Mouse (Mus musculus) testis, adult 2 months (tissue): ENCODE measurements around the gene Myocd. TPM values are rescaled to one million over a fixed set of nuclear protein-coding genes. Genes with fewer than 3 reads are reported as not detected.

Source experiments
- H3K27ac ChIP-seq: fragments of 200-500 bp; 2 replicates; pipeline ENCODE4 v1.5.1; 2012; ENCODE audit warnings: low read depth, low read length; ENCODE audit not compliant: control insufficient read depth, insufficient read depth
- H3K27me3 ChIP-seq: fragments of 200-500 bp; 2 replicates; pipeline ENCODE4 v1.6.1; 2012; ENCODE audit warnings: mild to moderate bottlenecking, low read length, moderate library complexity; ENCODE audit not compliant: control insufficient read depth, insufficient read depth
- H3K36me3 ChIP-seq: fragments of 200-500 bp; 2 replicates; pipeline ENCODE4 v1.6.1; 2012; ENCODE audit warnings: mild to moderate bottlenecking, low read length; ENCODE audit not compliant: control insufficient read depth, insufficient read depth
- H3K4me1 ChIP-seq: fragments of 200-500 bp; 2 replicates; pipeline ENCODE4 v1.6.1; 2012; ENCODE audit warnings: low read length; ENCODE audit not compliant: control insufficient read depth, insufficient read depth
- H3K4me3 ChIP-seq: fragments of 200-500 bp; 2 replicates; pipeline ENCODE4 v1.5.1; 2012; ENCODE audit warnings: low read depth, mild to moderate bottlenecking, low read length, moderate library complexity, mixed read lengths; ENCODE audit not compliant: control insufficient read depth
- CTCF ChIP-seq: fragments of 200-500 bp; IDR thresholded peaks from 2 replicates; pipeline ENCODE4 v1.5.1; 2012; ENCODE audit warnings: low read depth, mild to moderate bottlenecking, inconsistent platforms, low read length, moderate library complexity; ENCODE audit not compliant: control insufficient read depth, insufficient read depth, insufficient replicate concordance
- POLR2A ChIP-seq: fragments of 200-500 bp; IDR thresholded peaks from 2 replicates; pipeline ENCODE4 v1.6.1; 2012; ENCODE audit warnings: low read depth, mild to moderate bottlenecking, inconsistent platforms, low read length, moderate library complexity; ENCODE audit not compliant: control insufficient read depth
- polyA plus RNA-seq: library from polyadenylated mRNA; depleted of rRNA; stranded (reverse); fragments of >200 nt; gene quantifications from 2 replicates; pipeline ENCODE4 v1.2.3, GENCODE M21; 2012; rRNA removed

Myocd gene
- polyA plus RNA-seq: 0.43 and 1.1 TPM in 2 replicates

GRCm38 (mm10) chr11:65269851-65270473 is at the start of gene Myocd:
Gene Myocd, minus strand, starts transcription at chr11:65269989.
- Histone ChIP-seq H3K27ac (no peak within 1 kb of the TSS), H3K27me3 (no peaks in the 10 kb centered on the region; the same call in 1 of the 2 replicates), H3K4me3 (peak within 1 kb of the TSS; percentile 25), H3K36me3 (no peaks in the 10 kb centered on the region), H3K4me1 (peaks cover 8% of the 10 kb centered on the region)
- TF ChIP-seq POLR2A (no peak), CTCF (no peak)

- Histone ChIP-seq H3K4me3 (no peak overlapping the region), H3K27ac (no peak overlapping the region), H3K27me3 (no peaks in the 10 kb centered on the region), H3K4me1 (no peaks in the 10 kb centered on the region), H3K36me3 (no peaks in the 10 kb centered on the region)
- TF ChIP-seq CTCF (no peak), POLR2A (no peak)
These were observed 34.0 kb upstream of the Myocd start for GRCm38 (mm10) chr11:65303824-65304223.

GRCm38 (mm10) chr11:65294128-65294833 is 24.5 kb upstream of the Myocd start:
- no peak overlapping the region for H3K4me3 ChIP-seq
- no peak for TF ChIP-seq POLR2A
- no peak for TF ChIP-seq CTCF
- no peak overlapping the region for H3K27ac ChIP-seq
- H3K4me1 ChIP-seq: no peaks in the 10 kb centered on the region
- H3K36me3 ChIP-seq: no peaks in the 10 kb centered on the region
- no peaks in the 10 kb centered on the region for H3K27me3 ChIP-seq

GRCm38 (mm10) chr11:65292994-65293393 is 23.2 kb upstream of the Myocd start:
- TF ChIP-seq CTCF: no peak
- no peak for TF ChIP-seq POLR2A
- Histone ChIP-seq H3K27ac (no peak overlapping the region), H3K4me1 (no peaks in the 10 kb centered on the region), H3K4me3 (no peak overlapping the region), H3K36me3 (no peaks in the 10 kb centered on the region), H3K27me3 (no peaks in the 10 kb centered on the region)

- no peaks in the 10 kb centered on the region for H3K36me3 ChIP-seq
- TF ChIP-seq CTCF (no peak), POLR2A (no peak)
- no peak overlapping the region for H3K4me3 ChIP-seq
- no peaks in the 10 kb centered on the region for H3K4me1 ChIP-seq
- no peaks in the 10 kb centered on the region for H3K27me3 ChIP-seq
- no peak overlapping the region for H3K27ac ChIP-seq
These were observed 17.9 kb upstream of the Myocd start for GRCm38 (mm10) chr11:65287706-65288105.

GRCm38 (mm10) chr11:65286211-65286610 is 16.4 kb upstream of the Myocd start:
- TF ChIP-seq CTCF (no peak), POLR2A (no peak)
- no peak overlapping the region for H3K27ac ChIP-seq

GRCm38 (mm10) chr11:65275441-65275840 is 5.7 kb upstream of the Myocd start:
- Histone ChIP-seq H3K27me3 (no peaks in the 10 kb centered on the region), H3K36me3 (no peaks in the 10 kb centered on the region), H3K4me3 (no peak overlapping the region), H3K4me1 (peaks cover 2% of the 10 kb centered on the region; the same call in 1 of the 2 replicates), H3K27ac (no peak overlapping the region)
- TF ChIP-seq CTCF (no peak), POLR2A (no peak)

More at GRCm38 (mm10) chr11:65286211-65286610, 16.4 kb upstream of the Myocd start:
- Histone ChIP-seq H3K4me3 (no peak overlapping the region), H3K4me1 (no peaks in the 10 kb centered on the region), H3K36me3 (no peaks in the 10 kb centered on the region), H3K27me3 (no peaks in the 10 kb centered on the region)
